Mouse (Mus musculus) colon, adult 2 months (tissue): ENCODE data around the gene Unc5cl. TPM values are rescaled to one million over a fixed set of nuclear protein-coding genes. Genes with fewer than 3 reads are reported as not detected.

Experiments used
- polyA plus RNA-seq: library from polyadenylated mRNA; depleted of rRNA; stranded (reverse); fragments of >200 nt; gene quantifications from 2 replicates; pipeline ENCODE4 v1.2.3, GENCODE M21; 2012; rRNA removed

Unc5cl gene
- 13.5 and 15.4 TPM in 2 replicates for polyA plus RNA-seq

DNA sequence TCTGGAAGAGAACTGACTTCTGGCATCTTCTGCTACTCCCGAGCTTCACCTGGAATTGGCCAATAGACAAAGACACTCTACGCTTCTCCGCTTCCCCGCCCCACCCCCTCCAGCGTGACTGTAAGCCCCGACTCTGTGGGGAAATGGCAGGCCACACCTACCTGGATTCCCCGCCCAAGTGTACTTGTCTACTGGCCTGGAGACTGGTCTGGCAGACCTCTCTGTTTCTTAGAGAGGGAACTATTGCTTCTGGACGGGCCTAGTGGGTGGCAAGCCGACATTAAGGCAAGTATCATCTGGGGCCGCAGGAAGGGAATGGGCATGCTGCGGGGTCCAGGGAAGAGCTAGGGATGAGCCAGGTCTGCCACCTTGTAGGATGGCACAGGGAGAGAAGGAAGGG lies at the start of gene Unc5cl:
TSS of gene Unc5cl (plus strand) at position 214 of the 400 bp plus-strand sequence.

DNA sequence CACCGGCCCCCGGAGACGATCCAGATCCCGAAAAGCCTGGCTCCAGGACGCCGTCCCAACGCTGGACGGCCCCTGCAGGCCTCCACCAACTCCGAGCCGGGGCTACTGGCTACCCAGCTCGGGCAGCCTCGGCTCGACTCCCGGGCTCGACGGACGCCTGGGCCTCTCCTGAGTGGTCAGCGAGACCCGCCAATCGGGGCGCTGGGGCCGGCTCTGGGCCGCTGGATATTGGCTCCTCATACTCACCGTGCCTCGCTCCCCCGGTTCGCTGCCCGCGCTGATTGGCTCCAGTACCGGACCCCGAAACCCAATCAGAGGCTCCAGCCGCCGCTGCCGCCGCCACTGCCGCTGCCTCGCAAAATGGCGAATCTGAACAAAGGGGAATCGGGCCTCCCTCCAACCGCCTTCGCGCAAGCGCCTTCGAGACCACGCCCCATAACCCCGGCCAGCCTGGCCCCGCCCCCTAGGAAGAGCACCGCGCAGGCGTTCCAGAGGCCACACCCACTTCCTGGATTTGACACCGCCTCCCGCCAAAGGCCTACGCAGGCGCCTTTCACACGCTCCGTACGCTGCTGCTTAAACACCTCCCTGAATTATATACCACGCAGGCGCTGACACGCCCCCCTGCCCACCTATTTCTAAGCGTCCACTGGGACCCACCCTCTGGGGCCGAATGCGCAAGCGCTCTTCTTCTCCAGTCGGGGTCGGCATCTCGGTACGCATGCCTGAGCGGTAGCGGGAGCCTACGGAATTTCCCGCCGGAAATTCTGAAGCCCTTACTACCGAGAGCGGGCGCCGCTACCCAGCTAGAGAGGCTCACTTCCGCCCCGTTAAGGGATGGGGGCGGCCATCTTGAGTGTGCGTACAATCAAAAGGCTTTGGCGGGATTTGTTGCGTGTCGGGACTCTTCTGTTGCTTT lies 45.1 kb upstream of the Unc5cl start, which contains the start of the genes Nfya and Oard1:
TSS of gene Nfya (minus strand) at position 527 of the 919 bp plus-strand sequence.
TSS of gene Oard1 (plus strand) at position 635 of the 919 bp plus-strand sequence.

DNA sequence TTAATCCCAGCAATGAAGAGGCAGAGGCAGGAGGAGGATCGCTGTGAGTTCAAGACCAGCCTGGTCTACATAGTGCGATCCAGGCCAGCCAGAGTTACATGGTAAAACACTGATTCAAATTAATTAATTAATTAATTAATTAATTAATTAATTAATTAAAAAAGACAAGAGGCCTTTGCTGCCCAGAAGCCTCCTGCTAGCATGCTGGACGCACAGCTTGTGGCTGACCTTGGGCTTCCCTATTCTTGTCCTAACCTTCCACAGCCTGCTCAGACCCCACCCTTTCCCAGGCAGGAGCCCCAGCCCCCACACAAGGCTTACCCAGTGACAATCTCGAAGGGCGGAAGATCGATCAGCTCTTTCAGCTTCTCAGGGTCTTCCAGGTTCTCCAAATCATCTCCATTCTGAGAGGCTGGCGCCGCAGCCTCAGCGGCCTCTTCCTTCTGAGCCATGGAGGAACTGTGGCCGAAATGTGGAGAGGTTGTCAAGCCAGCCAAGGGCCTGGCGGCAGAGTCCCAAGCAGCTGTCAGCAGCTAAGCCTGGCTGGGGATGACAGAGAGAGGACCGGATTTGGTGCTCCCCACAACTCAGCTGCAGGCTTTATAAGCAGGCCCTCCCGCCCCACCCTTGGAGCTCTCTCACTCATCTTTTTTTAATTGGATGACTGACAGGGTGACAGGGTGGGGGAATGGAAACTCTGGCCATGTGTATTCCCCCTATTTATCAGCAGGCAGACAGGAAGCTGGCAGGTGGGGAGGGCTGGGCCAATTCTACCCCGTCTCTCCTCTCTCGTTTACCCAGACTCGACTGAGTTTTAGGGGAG lies 22.3 kb upstream of the Unc5cl start, which contains the start of gene Apobec2:
TSS of gene Apobec2 (minus strand) at position 773 of the 823 bp plus-strand sequence.

DNA sequence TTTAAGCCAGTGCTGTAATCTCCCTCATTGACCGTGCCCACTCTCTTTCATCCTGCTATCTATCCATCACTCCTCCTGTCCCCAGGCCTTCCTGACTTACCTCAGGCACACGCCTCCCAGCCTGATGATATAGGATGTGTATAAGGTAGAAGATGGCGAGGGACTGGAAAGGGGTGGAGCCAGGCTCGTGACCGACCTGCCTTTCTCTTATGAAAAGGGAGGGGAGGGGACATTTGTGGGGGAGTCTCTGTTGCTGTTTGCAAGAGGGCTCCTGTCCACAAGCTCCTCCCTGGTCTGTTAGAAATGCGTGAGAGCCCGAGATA lies 3.4 kb upstream of the Unc5cl start, which contains the start of gene Tspo2:
TSS of gene Tspo2 (minus strand) at position 170 of the 323 bp plus-strand sequence.

Other genes starting within 250 kb of the Unc5cl start
- gene Trem1, start 222.1 kb upstream of the Unc5cl start, polyA plus RNA-seq = 0.05 and 0.07 TPM in 2 replicates
- not detected in 2 replicates for gene Trem3, start 207.1 kb upstream of the Unc5cl start, polyA plus RNA-seq
- 0.20 and 1.3 TPM in 2 replicates for gene Treml4, start 190.6 kb upstream of the Unc5cl start, polyA plus RNA-seq
- 1.2 and 1.5 TPM in 2 replicates for gene Treml2, start 155.4 kb upstream of the Unc5cl start, polyA plus RNA-seq
- gene B430306N03Rik, start 138.8 kb upstream of the Unc5cl start, polyA plus RNA-seq = 0.17 and 0.45 TPM in 2 replicates
- 5.6 and 6.1 TPM in 2 replicates for gene Trem2, start 108.5 kb upstream of the Unc5cl start, polyA plus RNA-seq
- gene Treml1, start 95.0 kb upstream of the Unc5cl start, polyA plus RNA-seq = 0.19 TPM in 1 of 2 replicates, not detected in the other
- 51.0 and 57.7 TPM in 2 replicates for gene Nfya, start 45.0 kb upstream of the Unc5cl start, polyA plus RNA-seq
- 4.6 and 6.7 TPM in 2 replicates for gene Oard1, start 44.9 kb upstream of the Unc5cl start, polyA plus RNA-seq
- 1.8 and 2.2 TPM in 2 replicates for gene Apobec2, start 22.0 kb upstream of the Unc5cl start, polyA plus RNA-seq
- gene Tspo2, start 3.4 kb upstream of the Unc5cl start, polyA plus RNA-seq = 3.6 and 4.8 TPM in 2 replicates